Mouse (Mus musculus) T-helper 2 cell (primary cell): ENCODE measurements around the gene Mbd6.

Experiments used
- in situ Hi-C: fragments of 300-600 bp; cut with MboI, MseI; formaldehyde crosslinking; loops from one replicate; pipeline ENCODE4 v1.15.1; 2025; ENCODE audit warnings: high pct_unique_total_duplicates

The Mbd6 gene

GRCm38 (mm10) chr10:127264336-127264735 is 24.5 kb downstream of the Mbd6 start:
- in situ Hi-C loops, result no loop called here

GRCm38 (mm10) chr10:127263631-127264030 is 25.2 kb downstream of the Mbd6 start:
- in situ Hi-C loops, result no loop called here

GRCm38 (mm10) chr10:127262548-127263398 is 26.0 kb downstream of the Mbd6 start, which contains the start of gene Kif5a:
TSS of gene Kif5a (minus strand) at chr10:127263348.
- in situ Hi-C loops, result no loop called here

- in situ Hi-C loops, result no loop called here
These were observed 26.9 kb downstream of the Mbd6 start for GRCm38 (mm10) chr10:127261706-127262547.

GRCm38 (mm10) chr10:127258489-127258888 is 30.3 kb downstream of the Mbd6 start:
- in situ Hi-C loops, result no loop called here

DNA sequence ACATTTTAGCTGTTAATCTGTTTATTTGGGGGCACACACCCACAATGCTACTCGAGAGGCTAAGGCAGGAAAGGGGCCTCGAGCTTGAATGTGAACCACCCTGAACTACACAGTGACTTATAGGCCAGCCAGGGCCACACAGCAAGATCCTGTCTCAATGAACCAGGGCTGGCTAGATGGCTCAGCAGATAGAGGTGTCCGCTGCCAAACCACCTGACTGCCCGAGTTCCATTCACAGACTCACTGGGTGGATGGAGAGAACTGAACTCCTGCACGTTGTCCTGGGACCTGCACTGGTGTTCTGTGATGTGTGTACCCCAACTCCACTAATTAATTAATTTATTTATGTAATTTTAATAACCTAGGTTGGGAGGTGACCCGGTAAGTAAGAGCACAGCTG is 31.0 kb downstream of the Mbd6 start:
- in situ Hi-C loops, result no loop called here

DNA sequence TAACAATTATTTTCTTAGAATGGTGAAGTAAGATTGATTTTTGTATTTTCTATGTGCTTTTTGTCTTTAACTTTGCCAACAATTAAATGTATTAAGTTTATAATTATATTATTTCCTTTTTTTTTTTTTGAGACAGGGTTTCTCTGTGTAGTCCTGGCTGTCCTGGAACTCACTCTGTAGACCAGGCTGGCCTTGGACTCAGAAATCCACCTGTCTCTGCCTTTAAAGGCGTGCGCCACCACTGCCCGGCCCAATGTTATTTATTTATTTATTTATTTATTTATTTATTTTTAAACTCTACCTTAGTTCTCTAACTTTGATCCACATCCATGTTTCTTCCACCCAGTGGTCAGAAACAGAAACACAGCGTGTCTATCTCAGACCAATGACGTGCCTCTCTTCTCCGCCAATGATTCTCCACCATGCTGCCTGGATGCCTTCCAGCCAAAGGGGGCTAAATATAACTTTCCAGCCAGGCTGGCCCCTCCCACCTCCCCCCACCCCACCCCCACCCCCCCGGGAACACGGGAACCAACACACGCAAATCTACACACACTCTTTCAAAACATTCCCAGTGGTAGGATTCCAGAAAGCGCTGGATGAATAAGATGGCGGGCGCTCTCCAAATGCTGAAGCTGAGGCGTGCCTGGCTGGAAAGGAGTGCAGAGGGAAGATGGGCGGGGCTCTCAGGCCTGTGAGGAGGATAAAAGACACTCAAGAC is 33.0 kb downstream of the Mbd6 start:
- in situ Hi-C loops, result no loop called here

GRCm38 (mm10) chr10:127250810-127251209 is 38.0 kb downstream of the Mbd6 start:
- in situ Hi-C loops, result no loop called here

DNA sequence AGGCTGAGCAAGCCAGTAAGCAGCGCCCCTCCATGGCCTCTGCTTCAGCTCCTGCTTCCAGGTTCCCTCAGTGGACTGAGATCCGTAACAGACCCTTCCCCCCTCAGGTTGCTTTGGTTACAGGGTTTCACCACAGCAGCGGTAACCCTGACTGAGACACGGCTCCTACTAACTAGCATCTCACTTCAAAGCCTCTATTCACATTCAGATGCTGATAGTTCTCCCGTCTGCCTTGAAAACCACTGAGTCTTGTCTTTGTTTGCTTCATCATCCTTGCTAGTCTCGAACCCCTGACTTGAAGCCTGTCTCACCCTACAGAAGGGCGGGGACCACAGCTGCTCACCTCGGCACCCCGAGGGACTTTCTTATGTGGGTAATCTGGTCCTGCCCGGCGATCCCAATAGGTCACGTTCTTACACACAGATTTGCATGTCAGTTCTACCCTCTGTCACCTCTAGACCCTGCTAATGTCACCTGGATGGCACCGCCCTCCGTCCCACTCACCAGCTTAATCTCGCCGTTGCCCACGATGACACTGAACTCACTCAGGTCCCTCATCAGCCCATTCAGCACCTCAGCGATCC is 50.5 kb downstream of the Mbd6 start:
- in situ Hi-C loops, result no loop called here

GRCm38 (mm10) chr10:127236541-127236940 is 52.3 kb downstream of the Mbd6 start:
- in situ Hi-C loops, result no loop called here

DNA sequence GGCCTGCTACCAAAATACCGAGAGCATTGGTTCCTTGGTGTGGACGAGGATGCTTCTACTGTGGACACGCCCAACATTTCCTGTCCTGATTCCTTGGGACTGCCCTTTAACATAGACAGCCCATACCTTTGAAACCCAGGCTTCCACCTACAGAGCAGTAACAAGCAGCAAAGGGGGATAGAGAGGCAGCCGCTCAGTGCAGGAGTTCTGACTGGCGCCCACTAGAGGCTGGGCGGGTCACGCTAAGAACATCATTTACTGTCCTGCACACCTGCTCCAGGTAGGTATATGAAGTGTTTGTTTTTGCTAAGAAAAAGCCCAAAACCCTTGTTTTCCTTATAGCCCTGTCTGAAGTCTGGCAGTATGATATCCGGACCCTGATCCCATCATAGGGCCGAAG is 55.7 kb downstream of the Mbd6 start:
- in situ Hi-C loops, result no loop called here
